Comparison of ENCODE assay signal across 9 mouse cellular contexts in genomic region chr11:102438212-102439092, GRCm38 (mm10). TPM values are rescaled to one million over a fixed set of nuclear protein-coding genes. Genes with fewer than 3 reads are reported as not detected.
DNase-seq lines count a peak whose midpoint lies in the region; ATAC-seq and TF ChIP-seq lines count a peak whose summit lies in the region.
"Had no signal": no experiment of that assay in that cellular context is flagged by ENCODE, and none has a peak within 500 bp of the region (broad histone marks: within the 10 kb centered on the region; RNA-seq: fewer than 3 reads in every experiment).

No protein-coding gene starts in this region.

- peak overlapping the region; percentile 98 for H3K4me2 ChIP-seq in intestine, postnatal 0 days (replicated peaks; ENCODE audit: low read depth)
- peak overlapping the region; percentile 77 for H3K4me2 ChIP-seq in limb, embryonic 15.5 days
- H3K4me2 ChIP-seq in midbrain, embryonic 16.5 days (ENCODE audit: low read length), result peak overlapping the region; percentile 48
- peak overlapping the region; percentile 82 for H3K4me2 ChIP-seq in stomach, postnatal 0 days (replicated peaks; ENCODE audit: low read depth)

- peaks cover 6% of the 10 kb centered on the region; the same call in 1 of the 2 replicates for H3K4me1 ChIP-seq in intestine, postnatal 0 days (replicated peaks; ENCODE audit: control insufficient read depth, insufficient read depth, low read length)
- peaks cover 25% of the 10 kb centered on the region for H3K4me1 ChIP-seq in limb, embryonic 15.5 days
- peaks cover 17% of the 10 kb centered on the region for H3K4me1 ChIP-seq in midbrain, embryonic 16.5 days (ENCODE audit: control insufficient read depth, insufficient read depth, low read length)
- peaks cover 9% of the 10 kb centered on the region for H3K4me1 ChIP-seq in stomach, postnatal 0 days (replicated peaks; ENCODE audit: control insufficient read depth, insufficient read depth)

- H3K36me3 ChIP-seq in intestine, postnatal 0 days (ENCODE audit: control insufficient read depth, insufficient read depth), result peaks cover 40% of the 10 kb centered on the region
- peaks cover 74% of the 10 kb centered on the region for H3K36me3 ChIP-seq in limb, embryonic 15.5 days
- H3K36me3 ChIP-seq in midbrain, embryonic 16.5 days (ENCODE audit: control insufficient read depth, insufficient read depth, low read length), result peaks cover 58% of the 10 kb centered on the region
- H3K36me3 ChIP-seq in stomach, postnatal 0 days (ENCODE audit: control insufficient read depth, insufficient read depth, low read length), result peaks cover 17% of the 10 kb centered on the region; the same call in 1 of the 2 replicates

- H3K4me3 ChIP-seq in intestine, postnatal 0 days (ENCODE audit: low read depth, low read length), result peak overlapping the region; percentile 52
- H3K4me3 ChIP-seq in limb, embryonic 15.5 days, result peak overlapping the region; percentile 45
- peak overlapping the region; percentile 24 for H3K4me3 ChIP-seq in midbrain, embryonic 16.5 days (ENCODE audit: low read depth, low read length)
- H3K4me3 ChIP-seq in stomach, postnatal 0 days (ENCODE audit: low read depth, low read length), result peak overlapping the region; percentile 42

- 0 out of 2 replicates have a peak, but pooled peaks cover 11% of the 10 kb centered on the region for H3K27me3 ChIP-seq in intestine, postnatal 0 days (replicated peaks; ENCODE audit: control insufficient read depth, insufficient read depth, low read length)
- peaks cover 8% of the 10 kb centered on the region for H3K27me3 ChIP-seq in limb, embryonic 15.5 days
- H3K27me3 ChIP-seq in midbrain, embryonic 16.5 days (ENCODE audit: control insufficient read depth, insufficient read depth, low read depth, low read length), result no peaks in the 10 kb centered on the region
- H3K27me3 ChIP-seq in stomach, postnatal 0 days (ENCODE audit: control insufficient read depth, insufficient read depth, low read length), result no peaks in the 10 kb centered on the region

- H3K9me3 ChIP-seq in intestine, postnatal 0 days (ENCODE audit: control insufficient read depth), result no peaks in the 10 kb centered on the region
- H3K9me3 ChIP-seq in limb, embryonic 15.5 days, result no peaks in the 10 kb centered on the region
- no peaks in the 10 kb centered on the region for H3K9me3 ChIP-seq in midbrain, embryonic 16.5 days (replicated peaks; ENCODE audit: control insufficient read depth, low read length, poor library complexity, severe bottlenecking)
- H3K9me3 ChIP-seq in stomach, postnatal 0 days (ENCODE audit: control insufficient read depth, low read length), result no peaks in the 10 kb centered on the region

- peak; percentile 3 for ATAC-seq in intestine, postnatal 0 days
- ATAC-seq in limb, embryonic 15.5 days (ENCODE audit: insufficient number of reproducible peaks, low FRiP score, low TSS enrichment, low read depth), result no peak
- no peak for ATAC-seq in midbrain, embryonic 16.5 days
- peak; percentile 30 for ATAC-seq in stomach, postnatal 0 days (ENCODE audit: low FRiP score, low TSS enrichment)

- TF ChIP-seq EP300 in stomach, postnatal 0 days (optimal IDR thresholded peaks at IDR 0.05), result no peak

- intact Hi-C loops in heart, postnatal 25 days (cut with DNase I), result no loop called here

- WGBS in intestine, postnatal 0 days, result 14% methylated on average over 77 of the region's 77 CpGs
- WGBS in limb, embryonic 15.5 days, result 13% methylated on average over 77 of the region's 77 CpGs
- 11% methylated on average over 77 of the region's 77 CpGs for WGBS in midbrain, embryonic 16.5 days
- 21% methylated on average over 77 of the region's 77 CpGs for WGBS in stomach, postnatal 0 days

- TF ChIP-seq CTCF in intestine, postnatal 0 days (IDR thresholded peaks at IDR 0.05; ENCODE audit: low read depth), result peak; percentile 95
- TF ChIP-seq CTCF in stomach, postnatal 0 days (IDR thresholded peaks at IDR 0.05; ENCODE audit: low read depth), result peak; percentile 87

- no peak overlapping the region; the same call in 1 of the 2 replicates for H3K27ac ChIP-seq in intestine, postnatal 0 days (ENCODE audit: low read depth, low read length)
- H3K27ac ChIP-seq in limb, embryonic 15.5 days, result no peak overlapping the region; the same call in 1 of the 2 replicates
- 0 out of 2 replicates have a peak overlapping the region, but pooled peaks have one; percentile 28 for H3K27ac ChIP-seq in midbrain, embryonic 16.5 days (ENCODE audit: low read length)
- peak overlapping the region; percentile 63 for H3K27ac ChIP-seq in stomach, postnatal 0 days (replicated peaks)

- peak overlapping the region; percentile 51 for H3K9ac ChIP-seq in intestine, postnatal 0 days (ENCODE audit: low read depth, low read length)
- peak overlapping the region; percentile 39 for H3K9ac ChIP-seq in limb, embryonic 15.5 days
- H3K9ac ChIP-seq in midbrain, embryonic 16.5 days (ENCODE audit: low read depth, low read length), result peak overlapping the region; percentile 56
- H3K9ac ChIP-seq in stomach, postnatal 0 days (ENCODE audit: low read length), result peak overlapping the region; percentile 61

- DNase-seq in heart, adult 11 months, result peak; percentile 94
- no peak for DNase-seq in heart, postnatal 25 days (ENCODE audit: low spot score)
- DNase-seq in cerebellum, postnatal 4 days (ENCODE audit: low spot score in 2 of 2), result peak; percentile 94 to 98
- peak; percentile 67 for DNase-seq in gastrocnemius, postnatal 25 days
- peak; percentile 87 for DNase-seq in stomach, postnatal 0 days (ENCODE audit: low spot score)

RNA-seq across cellular contexts. Expression of gene Grn, which starts 8.3 kb away (rescaled TPM):
- total RNA-seq in heart, postnatal 25 days (2021), result 100 to 1,000 TPM; 101 to 104 TPM
- total RNA-seq in gastrocnemius, postnatal 25 days (2021), result 10 to 100 TPM; 28.7 to 35.2 TPM
- polyA plus RNA-seq in intestine, postnatal 0 days (2015; fragmentation: Nextera tagmentation; extraction: Ambion mirVana), result 339 and 382 TPM in 2 replicates
- 192 and 215 TPM in 2 replicates for polyA plus RNA-seq in limb, embryonic 15.5 days (2015; fragmentation: Nextera tagmentation; extraction: Ambion mirVana)
- 65.2 and 75.8 TPM in 2 replicates for polyA plus RNA-seq in midbrain, embryonic 16.5 days (2015; fragmentation: Nextera tagmentation; extraction: Ambion mirVana)
- polyA plus RNA-seq in stomach, postnatal 0 days (2015; fragmentation: Nextera tagmentation; extraction: Ambion mirVana), result 126 and 142 TPM in 2 replicates

RNA-seq across cellular contexts. Expression of gene Fam171a2, which starts 9.0 kb away (rescaled TPM):
- 1 to 10 TPM; 5.8 to 6.5 TPM for total RNA-seq in heart, postnatal 25 days (2021)
- total RNA-seq in gastrocnemius, postnatal 25 days (2021), result 1 to 10 TPM; 1.6 to 2.7 TPM
- 1.7 and 1.8 TPM in 2 replicates for polyA plus RNA-seq in intestine, postnatal 0 days (2015; fragmentation: Nextera tagmentation; extraction: Ambion mirVana)
- polyA plus RNA-seq in limb, embryonic 15.5 days (2015; fragmentation: Nextera tagmentation; extraction: Ambion mirVana), result 4.9 and 5.7 TPM in 2 replicates
- polyA plus RNA-seq in midbrain, embryonic 16.5 days (2015; fragmentation: Nextera tagmentation; extraction: Ambion mirVana), result 18.1 and 20.5 TPM in 2 replicates
- polyA plus RNA-seq in stomach, postnatal 0 days (2015; fragmentation: Nextera tagmentation; extraction: Ambion mirVana), result 2.0 and 2.9 TPM in 2 replicates
- total RNA-seq: CH12.LX had no signal

RNA-seq across cellular contexts. Expression of gene Slc25a39, which starts 30.7 kb away (rescaled TPM):
- total RNA-seq in heart, postnatal 25 days (2021), result 100 to 1,000 TPM; 163 to 175 TPM
- total RNA-seq in gastrocnemius, postnatal 25 days (2021), result 10 to 100 TPM; 54.4 to 76.1 TPM
- polyA plus RNA-seq in intestine, postnatal 0 days (2015; fragmentation: Nextera tagmentation; extraction: Ambion mirVana), result 283 and 296 TPM in 2 replicates
- 184 and 195 TPM in 2 replicates for polyA plus RNA-seq in limb, embryonic 15.5 days (2015; fragmentation: Nextera tagmentation; extraction: Ambion mirVana)
- polyA plus RNA-seq in midbrain, embryonic 16.5 days (2015; fragmentation: Nextera tagmentation; extraction: Ambion mirVana), result 144 and 150 TPM in 2 replicates
- polyA plus RNA-seq in stomach, postnatal 0 days (2015; fragmentation: Nextera tagmentation; extraction: Ambion mirVana), result 189 and 200 TPM in 2 replicates

RNA-seq across cellular contexts. Expression of gene Itga2b, which starts 31.5 kb away (rescaled TPM):
- 1 to 10 TPM; 3.5 to 4.5 TPM for total RNA-seq in heart, postnatal 25 days (2021)
- total RNA-seq in gastrocnemius, postnatal 25 days (2021), result 1 to 10 TPM; 1.4 to 1.6 TPM
- 2.5 and 2.6 TPM in 2 replicates for polyA plus RNA-seq in intestine, postnatal 0 days (2015; fragmentation: Nextera tagmentation; extraction: Ambion mirVana)
- polyA plus RNA-seq in limb, embryonic 15.5 days (2015; fragmentation: Nextera tagmentation; extraction: Ambion mirVana), result 6.6 and 6.9 TPM in 2 replicates
- 8.3 and 11.6 TPM in 2 replicates for polyA plus RNA-seq in midbrain, embryonic 16.5 days (2015; fragmentation: Nextera tagmentation; extraction: Ambion mirVana)
- 5.4 and 6.5 TPM in 2 replicates for polyA plus RNA-seq in stomach, postnatal 0 days (2015; fragmentation: Nextera tagmentation; extraction: Ambion mirVana)

RNA-seq across cellular contexts. Expression of gene Rundc3a, which starts 45.2 kb away (rescaled TPM):
- total RNA-seq in heart, postnatal 25 days (2021), result not detected
- total RNA-seq in gastrocnemius, postnatal 25 days (2021), result under 1 TPM in 1 of 2 experiments, not detected in 1; 0.35 TPM
- 5.2 and 5.3 TPM in 2 replicates for polyA plus RNA-seq in intestine, postnatal 0 days (2015; fragmentation: Nextera tagmentation; extraction: Ambion mirVana)
- 1.2 and 1.6 TPM in 2 replicates for polyA plus RNA-seq in limb, embryonic 15.5 days (2015; fragmentation: Nextera tagmentation; extraction: Ambion mirVana)
- polyA plus RNA-seq in midbrain, embryonic 16.5 days (2015; fragmentation: Nextera tagmentation; extraction: Ambion mirVana), result 151 and 155 TPM in 2 replicates
- polyA plus RNA-seq in stomach, postnatal 0 days (2015; fragmentation: Nextera tagmentation; extraction: Ambion mirVana), result 5.1 and 5.9 TPM in 2 replicates

Comparison
In these comparisons a context has a peak if more than half of its experiments do, and no peak if none do; other contexts are left out.
1. ATAC-seq: peak in intestine, postnatal 0 days (single experiment) and stomach, postnatal 0 days (single experiment); none in limb, embryonic 15.5 days (single experiment) and midbrain, embryonic 16.5 days (single experiment).
2. H3K27ac ChIP-seq: peak in midbrain, embryonic 16.5 days (single experiment) and stomach, postnatal 0 days (single experiment); none in intestine, postnatal 0 days (single experiment) and limb, embryonic 15.5 days (single experiment).
3. H3K4me2 ChIP-seq: peak in every context shown above with its lines; median percentile 98 in intestine, postnatal 0 days; 82 in stomach, postnatal 0 days; 77 in limb, embryonic 15.5 days; 48 in midbrain, embryonic 16.5 days.
4. Peak in every context shown above with its lines, with median percentiles within 50 percentile points of each other: H3K4me3 ChIP-seq and H3K9ac ChIP-seq.